Mouse (Mus musculus): ENCODE measurements around the gene Ints7.

Ints7 gene

DNA sequence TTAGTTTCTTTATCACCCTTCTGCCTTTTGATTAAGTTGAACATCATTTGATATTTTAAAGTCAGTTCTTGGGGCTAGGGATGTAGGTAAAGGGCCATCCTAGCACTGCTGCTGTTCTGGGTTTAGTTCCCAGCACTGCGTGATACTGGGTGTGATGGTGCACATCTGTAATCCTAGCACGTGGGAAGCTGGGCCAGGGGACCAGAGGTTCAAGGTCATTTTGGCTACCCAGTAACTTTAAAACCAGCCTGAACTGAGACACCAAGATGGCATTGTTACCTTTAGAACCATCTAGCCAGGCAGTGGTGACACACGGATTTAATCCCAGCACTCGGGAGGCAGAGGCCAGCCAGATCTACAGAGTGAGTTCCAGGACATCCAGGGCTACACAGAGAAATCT is 8.4 kb downstream of the Ints7 start:
- DNase-seq (ENCODE audit: extremely low spot score, low read depth, low spot score) = no peak

DNA sequence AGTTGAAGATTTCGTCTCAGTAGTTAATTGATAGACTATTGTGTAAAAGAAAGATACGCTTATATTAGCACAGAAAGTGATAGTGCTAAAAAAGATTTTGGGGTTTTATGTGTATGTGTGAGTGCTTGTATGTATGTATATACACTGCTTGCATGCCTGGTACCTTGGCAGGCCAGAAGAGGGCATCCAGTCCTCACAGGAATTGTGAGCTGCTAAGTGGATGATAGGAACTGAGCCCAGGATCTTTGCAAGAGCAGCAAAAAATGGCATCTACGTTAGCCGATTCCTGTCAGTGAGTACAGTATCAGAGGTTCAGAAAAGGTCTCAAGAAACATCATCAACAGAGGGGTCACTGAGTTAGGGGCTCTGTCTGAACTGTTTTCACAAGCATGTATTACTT is 9.0 kb downstream of the Ints7 start:
- DNase-seq (ENCODE audit: extremely low spot score, low read depth, low spot score) = no peak

DNA sequence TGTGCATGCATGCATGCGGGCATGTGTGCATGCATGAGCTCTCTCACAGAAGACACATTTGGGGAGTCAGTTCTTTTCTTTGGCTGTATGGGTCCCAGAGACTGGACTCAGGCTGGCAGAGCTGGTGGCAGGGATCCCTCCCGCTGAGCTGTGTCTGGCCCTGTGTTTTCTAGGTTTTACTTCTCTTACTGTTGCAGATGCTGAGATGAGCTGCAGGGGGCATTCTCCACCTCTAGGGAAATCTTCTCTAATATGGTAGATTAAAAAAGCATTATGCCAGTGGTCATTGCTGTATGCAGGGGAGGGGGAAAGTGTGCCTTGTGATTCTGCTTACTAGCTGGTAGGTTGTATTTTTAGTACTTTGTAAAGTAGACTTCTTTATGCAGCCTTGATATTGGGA is 10.3 kb downstream of the Ints7 start:
- DNase-seq (ENCODE audit: extremely low spot score, low read depth, low spot score) = no peak

DNA sequence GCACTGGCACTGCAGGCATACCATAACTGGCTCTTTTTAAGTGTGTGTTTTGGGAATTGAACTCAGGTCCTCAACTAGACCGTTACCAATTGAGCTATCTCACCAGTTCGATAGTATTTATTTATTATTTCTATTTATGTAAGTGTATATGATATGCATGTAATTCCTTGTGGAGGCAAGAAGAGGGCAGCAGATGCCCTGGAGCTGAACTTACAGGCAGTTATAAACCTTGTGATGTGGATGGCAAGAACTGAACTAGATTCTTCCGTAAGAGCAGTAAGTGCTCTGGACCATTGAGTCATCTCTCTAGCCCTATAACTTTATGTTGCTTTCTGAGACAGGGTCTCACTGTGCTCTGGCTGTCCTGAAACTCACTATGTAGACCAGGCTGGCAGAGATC is 11.6 kb downstream of the Ints7 start:
- no peak for DNase-seq (ENCODE audit: extremely low spot score, low read depth, low spot score)

DNA sequence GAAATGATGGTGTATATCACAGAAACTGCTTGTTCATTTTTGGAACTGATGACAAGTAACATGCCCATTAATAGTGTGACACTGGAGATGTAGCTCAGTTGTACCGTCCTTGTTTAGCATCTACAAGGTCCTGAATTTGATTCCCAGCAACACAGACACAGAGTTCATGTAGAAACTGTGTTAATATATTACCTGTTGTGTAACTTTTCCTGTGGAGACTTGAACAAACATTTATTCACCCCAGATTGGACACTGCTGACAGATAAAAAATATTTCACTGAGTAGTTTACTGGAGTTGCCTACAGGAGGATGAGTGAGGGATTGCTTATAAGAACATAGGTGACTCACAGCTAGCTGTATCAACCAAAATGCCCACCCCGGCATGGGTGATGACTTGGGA is 13.3 kb downstream of the Ints7 start:
- no peak for DNase-seq (ENCODE audit: extremely low spot score, low read depth, low spot score)

DNA sequence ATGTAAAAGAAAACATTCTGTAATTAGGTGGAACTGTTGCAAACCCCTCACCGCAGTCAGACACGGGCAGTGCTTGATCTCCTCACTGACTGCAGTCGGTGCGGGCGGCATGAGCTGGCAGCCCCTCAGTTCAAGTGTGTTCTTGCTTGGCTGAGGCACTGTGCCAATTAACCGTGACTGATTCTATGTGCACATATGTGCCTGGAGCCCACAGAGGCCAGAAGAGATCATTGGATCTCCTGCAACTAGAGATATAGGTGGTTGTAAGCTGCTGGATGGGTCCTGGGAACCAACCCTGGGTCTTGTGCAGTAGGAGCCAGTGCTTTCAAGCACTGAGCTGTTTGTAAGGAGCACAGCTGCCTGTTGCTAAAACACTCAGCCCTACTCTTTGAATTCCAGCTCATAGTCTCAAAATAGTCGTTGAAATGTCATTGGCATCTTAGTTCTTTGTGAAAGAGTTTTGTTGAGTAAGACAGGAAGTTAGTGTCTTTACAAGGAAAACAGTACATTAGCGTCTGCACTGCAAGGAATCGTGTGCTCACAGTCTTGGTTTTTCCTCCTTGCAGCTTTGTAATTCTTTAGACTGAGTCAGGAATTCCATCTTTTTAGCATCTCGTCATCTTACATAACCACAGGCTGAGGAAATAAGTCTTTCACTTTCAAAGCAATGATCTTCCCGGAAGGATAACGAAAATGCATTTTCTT is 16.7 kb downstream of the Ints7 start:
- DNase-seq (ENCODE audit: extremely low spot score, low read depth, low spot score) = no peak

DNA sequence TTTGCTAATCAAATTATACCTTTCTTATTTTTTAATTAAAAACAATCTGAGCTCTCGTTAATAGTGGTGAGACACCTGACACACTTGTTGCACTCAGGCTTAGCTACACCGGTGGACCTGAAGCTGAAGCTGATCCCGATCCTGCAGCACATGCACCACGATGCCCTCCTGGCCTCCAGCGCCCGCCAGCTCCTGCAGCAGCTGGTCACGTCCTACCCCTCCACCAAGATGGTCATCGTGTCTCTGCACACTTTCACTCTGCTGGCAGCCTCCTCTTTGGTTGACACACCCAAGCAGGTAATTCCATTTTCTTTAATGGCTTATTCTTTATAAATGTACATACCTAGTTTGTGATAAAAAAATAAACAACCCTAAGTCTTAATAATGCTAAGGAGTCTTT is 20.6 kb downstream of the Ints7 start:
- no peak for DNase-seq (ENCODE audit: extremely low spot score, low read depth, low spot score)

DNA sequence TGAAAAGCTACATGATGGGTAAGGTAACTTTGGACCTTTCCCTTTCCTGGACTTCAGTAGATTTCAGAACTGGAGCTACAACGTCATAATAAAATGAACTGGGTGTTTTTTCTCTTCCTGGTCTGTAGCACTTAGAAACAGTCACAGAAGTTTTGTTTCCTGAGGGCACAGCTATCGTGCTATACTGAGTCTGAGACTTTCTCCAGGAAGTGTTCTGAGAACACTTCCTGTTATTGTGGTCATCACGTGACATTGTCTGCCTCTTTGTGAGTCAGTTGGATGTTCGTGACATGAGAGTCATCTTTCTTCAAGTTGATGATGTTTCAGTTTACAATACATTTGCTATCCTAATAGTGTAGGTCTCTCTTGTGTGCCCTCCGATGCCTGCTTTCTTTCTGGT is 23.8 kb downstream of the Ints7 start:
- no peak for DNase-seq (ENCODE audit: extremely low spot score, low read depth, low spot score)

DNA sequence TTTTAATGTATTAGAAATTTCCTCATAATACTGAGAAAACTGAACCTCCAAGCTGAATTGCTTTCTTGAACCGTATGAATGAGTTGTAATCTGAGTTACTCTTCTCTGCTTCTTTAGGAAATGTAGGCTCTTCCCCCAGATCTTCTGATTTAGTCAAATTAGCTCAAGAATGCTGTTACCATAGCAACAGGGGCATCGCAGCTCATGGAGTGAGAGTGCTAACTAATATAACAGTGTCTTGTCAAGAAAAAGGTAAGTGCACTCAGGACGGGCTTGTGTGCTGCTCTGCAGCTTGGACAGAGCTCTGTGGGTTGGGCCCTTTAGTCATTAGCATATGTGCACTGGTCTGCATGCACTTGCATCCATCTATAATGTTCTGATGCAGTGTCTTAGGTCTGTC is 29.3 kb downstream of the Ints7 start:
- DNase-seq (ENCODE audit: extremely low spot score, low read depth, low spot score) = no peak

DNA sequence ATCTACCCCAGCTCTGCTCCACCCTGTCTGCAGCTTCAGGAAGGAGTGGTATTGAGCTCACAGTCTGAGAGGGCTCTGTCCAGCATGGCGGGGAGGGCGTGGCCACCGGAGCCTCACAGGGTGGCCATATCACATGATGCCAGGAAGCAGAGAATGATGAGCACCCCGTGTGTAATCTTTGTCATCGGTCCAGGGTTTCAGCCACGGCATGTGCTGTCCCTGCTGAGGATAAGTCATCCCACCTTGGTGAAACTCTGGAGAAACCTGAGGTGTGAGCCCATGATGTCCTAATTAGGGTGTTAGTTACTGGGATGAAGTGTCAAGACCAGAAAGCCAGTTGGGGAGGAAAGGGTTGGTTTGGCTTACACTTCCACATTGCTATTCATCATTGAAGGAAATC is 33.6 kb downstream of the Ints7 start:
- DNase-seq (ENCODE audit: extremely low spot score, low read depth, low spot score) = no peak

DNA sequence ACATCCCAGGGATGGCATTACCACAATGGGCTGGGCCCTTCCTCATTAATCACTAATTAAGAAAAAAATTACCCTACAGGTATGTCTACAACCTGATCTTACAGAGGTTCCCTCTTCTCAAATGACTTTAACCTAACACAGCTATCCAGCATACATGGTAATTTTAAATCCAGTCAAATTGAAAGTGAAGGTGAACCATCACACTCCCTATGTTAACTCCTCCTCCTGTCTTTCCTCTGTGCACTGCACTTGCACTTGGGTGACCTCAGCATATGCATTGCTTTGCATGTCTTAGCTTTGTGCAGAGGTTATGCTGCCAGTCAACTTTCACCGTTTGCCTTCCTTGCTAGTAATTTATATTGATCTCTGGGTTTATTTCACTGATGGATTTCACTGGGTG is 34.1 kb downstream of the Ints7 start:
- DNase-seq (ENCODE audit: extremely low spot score, low read depth, low spot score) = no peak

DNA sequence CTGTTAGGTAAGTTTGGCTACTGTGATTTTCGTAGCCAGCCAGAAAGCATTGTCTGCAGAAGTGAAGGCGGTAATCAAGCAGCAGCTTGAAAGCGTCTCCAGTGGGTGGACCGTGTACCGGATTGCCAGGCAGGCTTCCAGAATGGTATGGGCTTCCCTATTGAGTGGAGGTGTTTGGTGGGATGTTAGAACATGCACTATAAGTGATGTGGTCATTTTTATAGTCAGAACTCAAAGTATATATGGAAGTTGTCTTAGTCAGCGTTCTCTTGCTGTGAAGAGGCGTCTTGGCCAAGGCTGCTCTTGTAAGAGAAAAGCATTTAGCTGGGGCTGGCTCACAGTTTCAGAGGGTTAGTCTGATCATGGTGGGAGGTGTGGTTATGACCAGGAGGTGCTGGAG is 34.9 kb downstream of the Ints7 start:
- no peak for DNase-seq (ENCODE audit: extremely low spot score, low read depth, low spot score)

DNA sequence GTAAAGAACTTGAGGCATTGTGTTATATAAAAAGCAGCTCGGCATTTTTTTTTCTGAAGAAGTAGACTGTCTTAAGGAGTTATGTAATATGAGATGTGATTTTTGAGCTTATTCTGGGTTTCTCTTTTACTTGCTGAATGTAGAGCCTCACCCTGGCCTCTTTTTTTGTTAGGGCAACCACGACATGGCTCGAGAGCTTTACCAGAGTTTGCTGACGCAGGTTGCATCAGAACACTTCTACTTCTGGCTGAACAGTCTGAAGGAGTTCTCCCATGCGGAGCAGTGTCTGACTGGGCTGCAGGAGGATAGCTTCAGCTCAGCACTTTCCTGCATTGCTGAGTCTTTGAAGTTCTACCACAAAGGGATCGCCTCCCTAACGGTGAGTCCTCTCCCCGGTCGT is 36.2 kb downstream of the Ints7 start:
- DNase-seq (ENCODE audit: extremely low spot score, low read depth, low spot score) = no peak

DNA sequence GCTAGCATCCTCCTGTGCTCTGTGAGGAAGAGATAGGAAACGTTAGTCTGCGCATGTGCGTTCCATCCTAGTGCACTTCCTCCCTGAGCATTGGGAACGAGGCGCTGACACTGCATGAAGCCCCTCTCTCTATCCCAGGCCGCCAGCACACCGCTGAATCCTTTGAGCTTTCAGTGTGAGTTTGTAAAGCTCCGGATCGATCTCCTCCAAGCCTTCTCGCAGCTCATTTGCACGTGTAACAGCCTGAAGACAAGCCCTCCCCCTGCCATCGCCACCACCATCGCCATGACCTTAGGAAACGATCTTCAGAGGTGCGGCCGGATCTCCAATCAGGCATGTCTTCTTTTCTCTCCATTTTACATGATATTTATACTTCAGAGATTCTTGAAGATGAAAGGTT is 37.4 kb downstream of the Ints7 start:
- DNase-seq (ENCODE audit: extremely low spot score, low read depth, low spot score) = no peak

DNA sequence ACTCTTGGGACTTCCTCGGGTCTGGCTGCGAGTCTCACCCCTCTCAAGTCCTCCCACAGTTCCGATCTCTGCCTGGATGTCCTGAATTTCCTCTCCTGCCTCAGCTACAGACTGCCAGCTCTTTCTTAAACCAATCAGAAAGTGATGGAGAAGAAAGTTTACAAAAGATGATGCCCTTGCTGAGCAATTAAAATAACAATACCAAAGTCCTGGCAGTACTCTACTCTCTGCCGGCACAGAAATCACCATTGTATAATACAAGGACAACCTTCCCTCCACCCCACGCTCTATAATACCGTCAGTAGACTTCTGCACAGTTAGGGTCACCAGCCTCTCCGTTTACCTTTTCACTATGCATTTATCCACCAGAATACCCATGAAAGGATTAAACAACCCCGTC is 40.8 kb downstream of the Ints7 start:
- no peak for DNase-seq (ENCODE audit: extremely low spot score, low read depth, low spot score)

DNA sequence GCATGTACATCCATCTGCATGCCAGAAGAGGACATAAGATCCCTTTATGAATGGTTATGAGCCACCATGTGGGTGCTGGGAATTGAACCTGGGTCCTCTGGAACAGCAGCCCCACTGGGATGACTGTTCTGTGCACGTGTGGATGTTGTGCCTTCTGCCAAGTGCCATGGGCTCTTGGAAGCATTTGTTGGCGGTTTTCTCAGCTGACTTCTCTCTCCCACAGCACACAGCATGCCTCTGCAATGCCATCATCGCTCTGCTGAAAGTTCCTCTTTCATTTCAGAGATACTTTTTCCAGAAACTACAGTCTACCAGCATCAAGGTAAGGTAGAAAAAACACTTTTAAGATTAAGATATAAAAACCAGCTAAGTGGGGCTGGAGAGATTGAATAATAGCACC is 42.2 kb downstream of the Ints7 start:
- DNase-seq (ENCODE audit: extremely low spot score, low read depth, low spot score) = no peak

DNA sequence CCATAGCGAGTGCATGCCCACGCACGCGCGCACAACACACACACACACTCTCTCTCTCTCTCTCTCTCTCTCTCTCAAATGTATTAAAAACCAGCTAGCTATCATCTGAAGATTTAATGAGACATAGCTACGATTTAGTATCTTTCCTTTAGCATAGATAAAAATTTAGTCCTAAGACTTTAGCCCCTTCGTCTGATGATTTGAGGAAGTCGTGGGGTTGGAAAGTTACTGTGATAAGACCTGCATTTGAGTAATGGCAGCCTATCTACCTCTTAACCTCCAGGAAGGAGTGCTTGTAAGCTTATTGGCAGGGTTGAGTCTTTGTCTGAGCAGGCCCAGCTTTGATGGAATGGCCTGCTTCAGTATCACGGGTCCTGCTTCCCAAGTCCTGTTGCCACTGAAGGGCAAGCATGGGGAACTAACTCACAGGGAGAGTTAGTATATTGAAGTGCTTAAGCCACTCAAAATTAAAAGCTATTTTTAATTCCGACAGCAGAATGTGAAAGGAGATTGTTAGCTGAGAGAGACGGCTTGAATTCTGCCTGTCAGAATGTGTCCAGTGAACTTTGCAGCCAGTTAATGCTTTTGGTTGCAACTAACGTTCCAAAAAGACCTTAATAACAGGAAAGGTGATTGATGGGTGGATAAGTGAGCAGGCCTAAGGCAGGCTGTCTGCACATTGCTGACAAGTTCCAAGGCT is 42.8 kb downstream of the Ints7 start:
- no peak for DNase-seq (ENCODE audit: extremely low spot score, low read depth, low spot score)

DNA sequence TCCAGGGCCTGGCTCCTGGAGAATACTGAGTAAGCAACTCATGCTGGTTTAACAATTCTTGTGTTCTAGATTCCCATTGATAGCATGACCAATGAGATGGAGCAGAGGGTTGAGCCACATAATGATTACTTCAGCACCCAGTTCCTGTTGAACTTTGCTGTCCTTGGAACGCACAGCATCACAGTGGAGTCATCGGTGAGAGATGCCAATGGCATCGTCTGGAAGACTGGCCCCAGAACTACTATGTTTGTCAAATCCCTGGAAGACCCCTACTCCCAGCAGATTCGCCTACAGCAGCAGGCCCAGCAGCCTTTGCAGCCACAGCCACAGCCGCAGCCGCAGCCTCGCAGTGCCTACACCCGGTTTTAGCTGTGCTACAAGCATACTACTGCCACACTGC is 45.7 kb downstream of the Ints7 start:
- DNase-seq (ENCODE audit: extremely low spot score, low read depth, low spot score) = no peak

DNA sequence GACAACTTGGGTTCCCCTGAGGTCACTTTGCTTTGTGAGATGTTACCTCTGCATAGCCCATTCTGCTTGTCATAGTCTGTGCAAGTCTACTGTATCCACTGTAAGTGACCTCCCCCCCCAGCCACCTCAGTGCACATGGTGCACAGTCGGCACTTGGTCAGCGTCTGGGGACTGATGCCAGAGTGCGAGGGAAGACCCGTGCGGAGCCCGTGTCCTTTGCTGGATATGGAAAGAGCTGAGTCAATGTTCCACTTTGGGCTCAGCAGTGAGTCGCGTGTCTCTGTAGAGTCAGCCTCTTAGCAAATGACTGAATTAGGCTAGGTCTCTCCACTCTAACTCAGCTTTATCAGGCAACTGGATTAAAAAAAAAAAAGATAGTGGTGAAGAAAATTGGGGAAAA is 47.4 kb downstream of the Ints7 start:
- no peak for DNase-seq (ENCODE audit: extremely low spot score, low read depth, low spot score)

DNA sequence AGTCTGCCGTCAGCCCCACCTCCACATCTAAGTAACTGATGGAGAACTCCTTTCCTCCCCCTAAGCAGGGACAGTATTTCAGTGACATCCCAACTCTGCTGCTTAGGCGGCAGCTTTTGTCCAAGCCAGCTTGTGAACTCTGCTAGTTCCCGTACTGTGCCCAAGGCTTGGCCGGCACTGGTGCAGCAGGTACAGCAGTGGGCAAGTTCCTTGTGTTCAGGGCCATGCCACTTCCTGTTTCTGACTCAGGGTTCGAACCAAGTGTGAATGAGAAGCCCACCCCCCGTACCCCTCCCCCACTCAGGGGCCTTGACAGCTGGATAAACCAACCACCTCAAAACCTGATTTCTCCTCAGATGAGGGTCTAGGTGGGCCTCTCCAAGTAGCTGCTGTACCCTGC is 49.1 kb downstream of the Ints7 start:
- DNase-seq (ENCODE audit: extremely low spot score, low read depth, low spot score) = no peak

DNA sequence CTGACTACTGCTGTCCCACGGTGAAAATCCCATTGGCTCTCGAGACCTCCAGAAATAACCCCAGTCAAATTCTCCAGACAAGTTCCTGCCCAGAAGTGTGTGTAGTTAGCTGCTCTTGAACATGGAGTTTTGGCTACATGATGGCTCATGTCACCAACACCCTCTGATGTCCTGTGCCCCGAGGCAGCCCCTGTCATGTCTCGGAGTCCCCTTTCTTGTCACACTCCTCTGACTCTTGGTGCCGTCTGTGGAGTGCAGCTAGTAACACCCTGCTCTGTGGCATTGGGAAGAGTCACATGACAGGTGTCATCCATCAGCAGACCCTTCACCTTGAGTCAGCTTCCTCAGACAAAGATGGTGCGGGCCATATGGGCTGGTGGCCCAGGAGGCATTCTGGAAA is 49.6 kb downstream of the Ints7 start:
- no peak for DNase-seq (ENCODE audit: extremely low spot score, low read depth, low spot score)

DNA sequence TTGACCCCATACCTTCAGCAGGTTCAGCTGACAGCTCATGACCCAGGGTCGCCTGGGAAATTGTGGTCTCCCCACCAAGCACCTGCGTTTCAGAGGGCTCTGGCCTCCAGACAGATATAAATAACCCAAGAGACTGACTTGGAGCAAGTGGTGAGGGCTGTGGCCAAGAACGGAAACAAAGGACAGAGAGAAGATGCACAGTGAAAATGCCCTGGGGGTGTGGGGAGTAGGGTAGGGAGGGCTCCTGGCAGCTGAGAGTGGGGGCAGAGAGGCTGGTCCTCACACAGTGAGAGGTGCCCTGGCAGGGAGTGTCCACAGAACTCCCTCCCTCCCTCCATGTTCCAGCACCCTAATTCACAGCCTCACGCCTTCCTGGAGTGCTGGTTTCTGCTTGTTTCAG is 50.2 kb downstream of the Ints7 start:
- DNase-seq (ENCODE audit: extremely low spot score, low read depth, low spot score) = no peak
